Mouse (Mus musculus) kidney, adult 2 months (tissue): ENCODE data around the gene Gm49361.

Source experiments
- CTCF ChIP-seq: fragments of 200-500 bp; conservative IDR thresholded peaks from 2 replicates; pipeline ENCODE4 v1.5.1; 2011; ENCODE audit warnings: low read depth, mild to moderate bottlenecking, control low read depth, low read length, moderate library complexity, mixed read lengths; ENCODE audit not compliant: insufficient read depth, insufficient read length
- POLR2A ChIP-seq: fragments of 200-500 bp; IDR thresholded peaks from one replicate; pipeline ENCODE4 v1.6.1; 2011; ENCODE audit warnings: low read depth, low read length, control low read depth

DNA sequence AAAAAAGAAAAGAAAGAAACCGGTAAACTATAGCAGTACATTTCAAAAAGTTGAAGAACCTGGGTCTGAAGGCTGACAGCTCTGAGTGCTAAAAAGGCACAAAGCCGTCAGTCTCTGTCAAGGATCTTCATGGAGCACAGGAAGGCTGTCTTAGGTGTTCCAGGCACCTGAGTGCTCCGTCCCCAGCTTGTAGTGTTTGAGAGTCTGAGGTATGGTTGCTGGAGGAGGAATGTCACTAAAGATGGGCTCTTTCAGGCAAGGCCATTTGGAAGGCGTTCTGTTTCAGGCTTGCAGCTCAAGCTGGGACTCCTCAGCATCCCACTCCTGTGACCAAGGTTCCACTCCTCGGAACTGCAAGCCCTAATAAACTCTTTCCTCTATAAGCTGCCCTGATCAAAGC, 58.5 kb downstream of the Gm49361 start:
- TF ChIP-seq CTCF (no peak), POLR2A (no peak)
